Mouse (Mus musculus) T-helper 17 cell (primary cell): Measurements from ENCODE around the gene Tecta.

ENCODE experiments used
- in situ Hi-C, 2 experiments: fragments of 300-600 bp; cut with MboI, MseI; formaldehyde crosslinking; loops; 1 replicate in 1 of 2; 2 replicates in 1 of 2; pipeline ENCODE4 v1.15.1; 2025; ENCODE audit warnings: high pct_unique_total_duplicates in 2 of 2

Tecta gene

DNA sequence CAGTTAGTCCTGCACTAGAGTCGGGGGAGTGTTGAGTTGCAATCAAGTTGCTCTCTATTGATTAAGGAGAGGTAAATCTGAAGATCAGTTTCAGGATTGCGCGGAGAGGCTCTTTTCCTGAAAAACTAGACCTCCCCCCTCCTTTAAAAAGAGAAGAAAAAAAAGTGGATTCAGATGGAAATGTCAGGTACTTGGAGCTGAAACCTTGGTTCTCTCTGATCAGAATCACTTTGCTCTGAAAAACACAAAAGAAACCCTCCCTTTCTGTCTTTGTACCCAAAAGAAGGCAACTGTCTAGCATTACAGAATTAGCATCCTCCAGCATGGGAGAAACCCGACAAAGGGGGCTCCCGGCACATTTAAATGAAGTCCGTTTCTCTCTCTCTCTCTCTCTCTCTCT is at the start of gene Tecta:
Tecta (minus strand) TSS at position 101 of the 400 bp plus-strand sequence.
- in situ Hi-C loops: no loop called here

DNA sequence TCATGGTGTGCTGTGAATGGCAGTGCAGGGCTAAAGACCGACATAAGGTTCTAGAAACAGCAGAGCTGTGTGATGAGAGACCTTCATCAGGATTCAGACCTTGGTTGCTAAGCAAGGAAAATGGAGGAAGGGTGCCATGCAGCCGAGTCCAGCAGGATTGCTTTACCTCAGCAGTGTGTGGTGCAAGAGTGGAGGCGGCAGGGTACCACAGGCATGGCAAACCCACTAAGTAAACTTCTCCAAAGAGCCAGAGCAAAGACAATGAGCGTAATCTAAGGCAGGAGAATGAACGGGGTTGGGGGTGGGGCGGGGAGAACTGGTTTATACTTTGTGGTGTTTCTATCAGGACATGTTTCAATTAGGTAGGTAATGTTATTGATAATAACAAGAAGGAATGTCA is 49.3 kb upstream of the Tecta start:
- in situ Hi-C loops: no loop called here

DNA sequence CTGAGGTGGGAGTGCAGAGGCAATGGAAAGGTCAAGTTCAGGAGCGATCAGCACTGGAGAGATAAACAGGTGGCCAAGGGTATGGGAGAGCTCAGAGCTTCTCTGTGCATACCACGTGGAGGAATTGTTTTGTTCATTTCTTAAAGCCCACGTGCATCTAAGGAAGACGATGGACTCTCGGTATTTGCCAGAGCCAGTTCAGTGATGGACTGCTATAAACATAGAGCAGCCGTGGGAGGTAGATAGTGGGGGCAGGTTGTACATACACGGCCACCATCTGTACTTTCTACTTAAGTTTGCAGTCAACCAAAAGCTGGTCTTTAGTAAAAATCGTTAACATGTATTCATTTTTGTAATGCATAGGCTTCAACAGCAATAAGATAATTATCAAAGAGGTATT is 42.4 kb upstream of the Tecta start:
- in situ Hi-C loops: no loop called here

DNA sequence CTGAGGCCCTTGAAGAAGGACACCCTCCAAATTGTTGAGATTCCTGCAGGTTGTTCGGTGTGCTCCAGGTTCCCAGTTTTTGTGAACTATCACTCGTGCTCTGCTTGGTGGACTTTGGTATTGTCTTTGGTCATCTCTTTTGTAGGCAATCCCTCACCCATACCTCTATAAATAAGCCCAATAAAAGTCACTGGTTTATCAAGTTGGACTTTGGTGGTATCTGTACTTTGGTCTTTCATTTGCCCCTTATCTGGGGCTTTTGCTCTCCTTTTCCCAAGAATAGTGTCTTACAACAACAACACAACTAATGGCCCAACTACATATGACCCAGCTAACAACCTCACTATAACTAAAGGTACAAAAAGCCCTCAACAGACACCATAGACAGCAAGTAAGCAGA is 41.5 kb upstream of the Tecta start:
- in situ Hi-C loops: no loop called here

DNA sequence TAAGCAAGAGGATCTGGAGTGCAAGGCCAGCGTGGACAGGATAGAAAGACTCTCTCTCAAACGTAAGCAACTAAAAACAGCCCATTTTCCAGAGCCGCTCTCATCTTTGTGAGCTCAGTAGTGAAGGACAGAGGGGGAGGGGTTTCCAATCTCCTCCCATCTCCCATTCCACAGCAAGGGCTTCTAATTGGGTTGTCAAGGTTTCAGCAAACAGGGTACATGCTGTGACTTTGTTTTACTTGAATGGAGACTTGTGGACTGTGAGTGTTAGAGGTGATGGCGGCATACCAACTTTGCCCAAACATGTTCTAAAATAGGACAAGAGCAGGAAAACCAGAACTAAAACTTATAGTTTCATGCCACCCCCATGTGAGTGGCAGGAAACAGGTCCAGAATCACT is 39.7 kb upstream of the Tecta start:
- in situ Hi-C loops: loop anchor here in 1 of 2 experiments (10.0 kb wide), 1 partner anchor 1865 kb away; the partner anchor contains the start of gene Hinfp

DNA sequence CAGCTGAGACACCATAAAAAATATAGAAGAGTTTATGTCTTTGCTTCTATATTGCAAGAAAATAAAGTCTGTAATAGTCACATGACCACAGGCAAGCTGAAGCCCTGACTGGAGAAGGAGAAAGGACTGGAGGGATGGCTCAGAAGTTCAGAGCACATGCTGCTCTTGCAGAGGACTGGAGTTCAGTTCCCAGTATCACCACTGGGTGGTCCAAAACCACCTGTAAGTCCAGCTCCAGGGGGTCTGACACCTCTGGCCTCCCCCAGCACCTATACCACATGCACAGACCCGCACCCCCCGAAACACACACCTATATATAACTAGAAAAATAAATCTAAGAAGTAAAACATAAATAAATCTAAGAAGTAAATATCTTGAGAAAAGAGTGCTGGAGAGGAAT is 32.4 kb upstream of the Tecta start:
- in situ Hi-C loops: loop anchor here in 1 of 2 experiments (10.0 kb wide), 1 partner anchor 1873 kb away; the partner anchor contains the start of gene Hinfp

DNA sequence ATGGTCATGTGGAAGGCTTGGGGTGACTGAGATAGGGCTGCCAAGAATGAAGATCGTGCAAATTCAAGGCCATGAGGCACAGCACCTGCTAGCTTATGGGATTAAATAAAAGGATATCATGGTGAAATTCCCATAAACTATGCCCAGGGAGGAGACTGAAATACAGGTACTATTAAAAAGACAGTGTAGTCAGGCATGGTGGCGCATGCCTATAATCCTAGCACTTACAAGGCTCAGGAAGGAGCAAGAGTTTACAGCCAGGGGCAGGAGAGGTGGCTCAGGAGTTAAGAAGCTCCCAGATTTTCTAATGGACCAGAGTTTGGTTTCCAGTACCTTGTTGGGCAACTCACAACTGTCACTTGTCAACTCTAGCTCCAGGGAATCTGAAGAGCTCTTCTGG is 31.9 kb upstream of the Tecta start:
- in situ Hi-C loops: loop anchor here in 1 of 2 experiments (10.0 kb wide), 1 partner anchor 1873 kb away; the partner anchor contains the start of gene Hinfp

DNA sequence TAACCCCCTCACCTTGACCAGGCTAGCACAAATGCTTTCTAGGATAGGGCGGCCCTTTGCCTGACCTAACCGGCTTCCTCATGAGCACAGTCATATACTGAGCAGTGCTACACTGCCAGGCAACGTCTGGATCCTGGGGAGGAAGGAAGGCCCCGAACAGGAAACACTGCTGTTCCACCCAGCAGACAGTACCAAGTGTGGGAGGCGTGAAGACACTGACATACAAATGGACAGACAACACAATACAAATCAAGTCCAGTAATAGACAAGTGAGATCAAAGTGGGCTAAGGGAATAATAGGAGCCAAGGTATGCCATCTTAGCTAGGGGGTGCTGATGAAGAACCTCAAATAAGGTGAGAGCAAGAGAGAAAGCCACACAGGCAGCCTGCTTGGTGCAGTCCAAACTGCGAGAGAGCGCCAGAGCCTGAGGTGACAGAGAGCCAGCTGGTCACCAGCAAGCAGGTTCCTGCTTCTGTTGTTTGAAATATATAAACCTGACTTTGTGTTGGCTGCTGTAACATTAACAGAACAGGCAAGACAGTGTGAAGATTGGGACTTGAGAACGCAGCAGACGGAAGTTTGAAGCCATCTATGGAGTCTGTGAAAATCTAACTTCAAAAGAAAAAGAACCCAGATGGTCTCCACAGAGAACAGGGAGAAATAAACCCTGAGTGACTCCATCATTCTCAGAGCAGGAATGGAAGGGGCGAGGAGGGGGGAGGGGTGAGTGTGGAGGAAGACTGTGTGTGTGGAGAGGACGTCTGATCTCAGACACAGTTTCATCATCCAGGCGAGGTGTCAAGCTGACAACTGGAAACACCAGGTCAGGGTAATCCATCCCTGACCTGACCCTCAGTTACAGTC is 28.6 kb upstream of the Tecta start:
- in situ Hi-C loops: no loop called here

DNA sequence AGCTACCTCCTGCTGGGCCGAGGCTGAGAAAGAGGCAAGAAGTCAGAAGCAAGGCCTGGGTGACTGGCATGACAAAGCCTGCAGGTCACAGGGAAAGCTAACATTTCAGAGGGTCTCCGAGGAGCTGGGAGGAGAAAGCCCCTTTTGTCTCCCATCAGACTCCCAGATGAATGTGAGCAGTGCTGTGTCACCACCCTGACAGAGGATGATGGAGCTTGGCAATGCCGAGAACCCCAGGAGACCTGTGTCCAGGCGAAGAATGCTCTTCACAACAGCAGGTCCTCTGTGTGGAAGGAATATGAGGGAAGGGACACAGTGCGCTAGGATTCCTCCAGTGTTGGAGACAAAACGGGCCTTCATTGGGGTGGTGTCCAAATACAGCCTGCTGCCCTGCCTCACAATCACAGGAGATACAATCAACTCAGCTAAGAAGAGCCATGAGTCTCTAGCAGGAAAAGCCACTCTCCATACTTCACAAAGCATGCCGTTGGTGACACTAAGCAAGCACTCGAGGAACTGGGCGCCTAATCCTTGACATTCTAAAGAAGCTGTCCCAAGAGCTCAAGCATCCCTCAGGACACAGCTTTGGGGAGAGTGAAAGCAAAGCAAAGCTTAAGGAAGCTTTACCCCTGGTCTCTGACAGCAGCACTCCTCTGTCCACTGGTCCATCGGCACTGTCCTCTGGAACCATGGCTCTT is 27.1 kb upstream of the Tecta start:
- in situ Hi-C loops: no loop called here

DNA sequence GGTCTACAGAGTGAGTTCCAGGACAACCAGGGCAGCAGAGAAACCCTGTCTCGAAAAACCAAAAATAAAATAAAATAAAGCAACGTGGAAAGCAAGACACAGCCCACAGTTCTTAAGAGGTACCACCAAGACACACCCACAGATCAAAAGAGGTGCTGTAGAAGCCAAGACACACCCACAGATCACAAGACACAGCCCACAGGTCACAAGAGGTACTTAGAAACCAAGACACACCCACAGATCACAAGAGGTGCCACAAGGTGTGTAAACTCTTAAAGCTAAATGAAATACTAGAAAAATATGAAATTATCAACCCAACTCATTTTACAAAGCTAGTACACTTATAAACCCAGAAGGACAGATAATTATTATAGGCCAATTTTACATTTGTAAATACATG is 23.9 kb upstream of the Tecta start:
- in situ Hi-C loops: no loop called here

DNA sequence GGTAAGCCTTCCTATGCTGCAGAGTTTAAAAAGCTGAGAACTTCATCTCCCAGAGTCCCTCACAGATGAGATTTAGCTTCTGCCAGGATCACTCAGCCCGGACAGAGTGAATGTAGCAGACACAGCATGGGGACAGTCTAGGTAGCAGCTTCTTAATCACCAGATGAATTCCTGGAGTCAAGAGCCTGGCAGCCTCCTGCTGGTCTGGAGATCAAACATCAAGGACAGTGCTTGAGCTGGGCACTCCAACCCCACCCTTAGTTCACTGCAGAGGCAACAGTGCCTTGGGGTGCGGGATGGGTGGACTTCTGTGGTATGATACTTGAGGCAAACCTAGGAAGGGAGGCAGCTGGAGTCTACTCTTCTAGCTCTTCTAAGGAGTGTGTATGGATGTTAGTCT is 20.0 kb upstream of the Tecta start:
- in situ Hi-C loops: no loop called here

DNA sequence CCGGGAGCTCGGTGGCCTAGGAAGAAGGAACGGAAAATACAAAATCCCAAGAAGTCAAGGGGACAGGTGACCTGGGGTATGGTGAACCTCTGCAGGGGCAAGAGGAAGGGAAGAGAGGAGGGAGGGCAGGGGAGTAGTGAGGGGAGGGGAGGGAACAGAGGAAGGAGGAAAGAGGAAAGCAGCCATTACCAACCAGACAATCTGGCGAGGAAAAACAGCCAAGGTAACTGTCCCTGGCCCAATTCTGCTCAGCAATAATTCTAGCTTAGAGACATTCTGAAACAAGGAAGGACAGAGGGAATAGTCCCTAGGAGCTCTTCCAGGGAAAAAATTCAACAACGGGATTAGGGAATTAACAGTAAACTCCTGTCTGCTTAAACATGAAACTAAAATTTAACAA is 19.1 kb upstream of the Tecta start:
- in situ Hi-C loops: no loop called here

DNA sequence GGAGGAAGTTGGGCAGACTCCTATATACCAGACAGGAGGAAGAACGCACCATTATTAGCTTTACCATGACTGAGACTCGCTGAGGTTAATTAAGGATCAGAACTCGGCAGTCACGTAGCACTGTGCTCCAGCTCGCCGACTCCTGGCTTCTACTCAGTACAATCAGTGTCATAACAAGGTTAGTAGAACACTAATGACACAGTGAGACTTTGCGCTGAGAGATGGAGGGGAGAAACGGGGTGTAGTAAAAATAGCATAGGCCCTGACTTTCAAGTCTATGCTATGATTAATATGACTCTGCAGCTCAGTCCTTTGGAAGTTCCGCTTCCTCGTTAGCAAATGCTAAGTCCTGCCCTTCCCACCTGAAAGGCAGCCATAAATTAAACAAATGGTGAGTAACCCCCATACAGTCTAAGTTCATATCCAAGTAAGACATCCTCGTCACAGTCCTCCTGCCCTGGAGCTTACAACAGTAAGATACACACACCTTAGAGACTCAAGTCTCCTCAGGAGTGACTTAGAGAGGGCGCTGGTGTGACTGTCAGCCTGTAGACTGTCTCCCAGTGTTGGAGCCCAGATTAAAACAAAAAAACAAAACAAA is 17.7 kb upstream of the Tecta start:
- in situ Hi-C loops: no loop called here

DNA sequence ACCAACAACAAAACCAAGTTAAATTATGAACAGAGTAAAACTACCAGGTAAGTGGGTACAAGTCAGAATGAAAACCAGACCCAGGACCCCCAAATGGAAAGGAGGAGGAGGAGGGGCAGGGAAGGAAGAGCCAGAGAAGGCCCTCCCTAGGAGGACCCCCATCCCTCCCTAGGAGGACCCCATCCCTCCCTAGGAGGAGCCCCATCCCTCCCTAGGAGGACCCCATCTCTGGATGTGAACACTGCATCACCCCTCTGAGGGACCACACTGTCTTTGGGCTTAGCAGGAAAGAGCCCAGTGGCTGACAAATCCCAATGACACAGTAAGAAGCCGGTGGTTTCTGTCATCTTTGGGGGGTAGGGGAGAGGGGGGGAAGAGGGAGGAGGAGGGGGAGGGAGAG is 15.5 kb upstream of the Tecta start:
- in situ Hi-C loops: no loop called here

DNA sequence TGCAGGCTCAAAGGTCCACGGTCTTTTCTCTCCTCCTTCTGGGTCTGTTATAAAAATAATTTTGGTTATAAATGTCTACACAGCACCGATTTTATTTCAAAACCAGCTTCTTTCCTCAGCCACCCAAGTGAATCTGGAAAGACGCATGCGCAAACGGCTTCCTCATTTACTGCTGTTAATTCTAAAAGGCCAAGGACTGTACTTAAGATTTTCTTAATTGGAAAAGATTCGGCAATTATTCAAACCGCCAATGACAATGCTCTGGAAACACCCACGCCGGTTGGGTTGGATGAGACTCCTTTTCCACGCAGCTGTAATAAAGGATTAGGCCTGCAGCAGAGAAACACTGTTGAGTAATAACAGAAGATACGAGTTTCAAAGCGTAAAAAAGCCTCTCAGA is 13.6 kb upstream of the Tecta start:
- in situ Hi-C loops: no loop called here

DNA sequence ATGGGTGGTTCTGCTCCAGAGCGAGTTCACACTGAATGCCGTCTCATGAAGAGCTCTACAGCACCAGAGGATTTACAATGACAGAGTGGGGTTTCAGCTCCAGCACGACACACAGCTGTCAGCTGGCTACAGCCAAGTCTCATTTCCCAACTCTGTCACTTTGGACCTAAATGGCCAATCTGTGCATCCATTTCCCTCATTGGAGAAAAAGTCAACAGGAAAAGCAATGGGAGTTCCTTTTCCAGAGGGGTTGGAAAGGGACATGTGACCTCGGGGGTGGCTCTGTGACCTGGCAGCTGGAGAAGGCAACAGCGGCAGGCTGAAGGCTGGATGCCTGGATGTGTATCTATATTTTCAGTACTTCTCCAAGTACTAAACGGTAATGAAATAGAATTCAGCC is 11.6 kb upstream of the Tecta start:
- in situ Hi-C loops: no loop called here

DNA sequence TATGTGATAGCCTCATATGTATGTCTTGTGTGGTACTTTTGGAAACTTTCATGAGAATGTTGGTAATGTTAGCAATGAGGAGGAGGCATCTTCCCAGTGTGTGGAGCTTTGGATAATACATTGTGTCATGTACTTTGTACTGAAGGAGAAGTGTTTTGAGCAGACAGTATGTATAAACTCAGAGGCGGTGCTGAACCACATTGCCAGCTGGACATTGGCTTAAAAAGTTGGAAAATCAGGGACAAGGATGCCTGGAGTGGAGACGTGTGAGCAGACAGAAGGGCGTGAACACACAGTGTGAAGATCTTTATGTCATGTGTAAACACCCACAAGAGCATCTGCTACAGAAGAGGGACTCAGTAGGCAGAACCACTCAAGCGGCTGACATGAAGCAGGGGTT is 6.0 kb upstream of the Tecta start:
- in situ Hi-C loops: no loop called here

DNA sequence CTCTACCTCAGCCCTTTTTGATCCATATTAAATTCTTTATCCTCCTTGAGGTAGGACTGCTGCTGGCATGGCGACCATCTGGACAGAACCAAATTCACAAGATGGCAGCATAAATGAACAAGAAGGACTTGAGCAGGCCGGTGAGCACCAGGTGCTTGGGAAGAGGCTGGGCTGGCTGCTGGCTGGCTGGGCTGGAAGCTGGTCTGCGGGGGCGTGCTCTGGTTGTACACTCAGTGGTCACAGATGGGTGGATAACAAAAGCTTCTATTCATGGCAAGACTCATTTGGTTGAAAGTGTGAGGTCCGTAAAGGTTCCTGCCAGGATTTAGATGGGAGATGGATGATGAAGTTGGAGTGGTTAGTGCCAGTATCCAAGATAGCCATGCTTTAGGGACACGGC is 1.8 kb upstream of the Tecta start:
- in situ Hi-C loops: no loop called here

DNA sequence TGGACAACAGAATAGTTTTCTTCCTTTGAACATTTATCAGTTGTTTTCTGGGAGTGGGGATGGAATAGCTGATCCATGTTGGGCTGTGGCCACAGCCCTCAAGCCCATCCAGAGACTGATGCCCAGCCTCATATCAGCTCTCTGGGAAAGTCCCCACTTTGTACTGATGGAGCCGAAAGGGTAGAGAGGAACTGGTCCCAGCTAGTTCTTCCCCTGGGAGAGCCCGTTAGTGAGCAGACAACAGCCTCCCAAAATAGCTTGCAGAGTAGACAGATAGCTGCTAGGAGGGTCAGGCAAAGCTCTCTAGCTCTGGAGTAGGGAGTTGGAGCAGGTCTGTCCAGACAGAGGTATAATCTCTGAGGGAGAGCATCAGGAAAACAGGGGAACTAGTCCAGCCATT is 3.6 kb downstream of the Tecta start:
- in situ Hi-C loops: no loop called here

DNA sequence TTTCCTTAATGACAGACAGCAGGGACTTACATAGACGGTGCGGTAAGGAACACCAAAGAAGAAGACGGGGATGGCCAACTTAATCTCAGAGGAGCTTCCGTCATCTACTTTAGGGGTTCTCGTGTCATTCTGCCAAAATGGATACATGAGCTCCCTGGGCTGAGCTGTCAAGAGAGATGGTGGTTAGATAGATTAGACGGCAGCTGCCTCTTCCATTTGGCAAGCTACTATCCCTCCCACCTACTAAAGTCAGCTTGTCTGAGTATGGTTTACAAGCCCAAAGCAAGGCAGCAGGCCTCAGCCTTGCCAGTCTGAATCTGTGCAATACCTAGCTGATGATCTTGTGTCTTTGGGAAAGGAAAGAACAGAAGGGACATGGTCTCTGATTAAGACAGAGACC is 4.8 kb downstream of the Tecta start:
- in situ Hi-C loops: no loop called here

DNA sequence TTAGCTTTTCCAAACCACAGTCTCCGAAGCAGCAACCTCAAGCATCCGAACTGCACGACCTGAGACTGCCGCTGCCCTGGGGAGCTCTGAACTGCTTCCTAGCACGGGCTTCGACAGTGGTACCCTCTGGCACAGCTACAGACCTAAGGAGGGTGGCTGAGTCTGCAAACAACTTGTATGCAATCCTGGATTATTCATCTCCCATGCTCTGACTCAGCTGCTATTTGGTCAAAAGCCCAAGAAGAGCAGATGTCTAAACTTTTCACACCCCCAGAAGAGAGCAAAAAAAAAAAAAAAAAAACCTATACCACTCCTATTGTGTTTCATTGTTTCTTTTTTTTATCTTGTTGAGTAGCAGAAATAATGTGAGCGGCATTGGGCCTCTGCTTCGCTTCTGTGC is 5.4 kb downstream of the Tecta start:
- in situ Hi-C loops: no loop called here

DNA sequence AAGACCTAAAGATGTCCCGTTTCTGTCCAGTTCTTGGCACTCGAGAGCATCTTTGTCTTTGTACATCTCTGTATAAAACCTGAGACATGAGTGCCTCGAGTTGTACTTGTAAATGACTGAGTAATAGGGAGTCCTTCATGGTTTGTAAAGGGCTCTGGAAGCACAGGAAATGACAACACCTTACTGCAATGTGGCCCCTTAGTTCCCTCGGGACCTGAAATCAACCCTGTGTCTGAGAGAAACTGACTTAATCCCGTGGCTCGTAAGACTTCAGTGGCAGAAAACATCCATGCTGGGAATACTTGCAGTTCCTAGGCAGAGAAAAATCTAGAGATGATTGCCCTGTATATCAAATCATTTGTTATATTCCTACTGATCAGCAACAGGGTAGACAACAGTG is 6.8 kb downstream of the Tecta start:
- in situ Hi-C loops: no loop called here
